Mouse (Mus musculus): ENCODE data around the gene Tbc1d8b. TPM values are rescaled to one million over a fixed set of nuclear protein-coding genes. Genes with fewer than 3 reads are reported as not detected.

Gene Tbc1d8b
- polyA plus RNA-seq, 1 experiment from 2014 or later: 1.2 TPM

DNA sequence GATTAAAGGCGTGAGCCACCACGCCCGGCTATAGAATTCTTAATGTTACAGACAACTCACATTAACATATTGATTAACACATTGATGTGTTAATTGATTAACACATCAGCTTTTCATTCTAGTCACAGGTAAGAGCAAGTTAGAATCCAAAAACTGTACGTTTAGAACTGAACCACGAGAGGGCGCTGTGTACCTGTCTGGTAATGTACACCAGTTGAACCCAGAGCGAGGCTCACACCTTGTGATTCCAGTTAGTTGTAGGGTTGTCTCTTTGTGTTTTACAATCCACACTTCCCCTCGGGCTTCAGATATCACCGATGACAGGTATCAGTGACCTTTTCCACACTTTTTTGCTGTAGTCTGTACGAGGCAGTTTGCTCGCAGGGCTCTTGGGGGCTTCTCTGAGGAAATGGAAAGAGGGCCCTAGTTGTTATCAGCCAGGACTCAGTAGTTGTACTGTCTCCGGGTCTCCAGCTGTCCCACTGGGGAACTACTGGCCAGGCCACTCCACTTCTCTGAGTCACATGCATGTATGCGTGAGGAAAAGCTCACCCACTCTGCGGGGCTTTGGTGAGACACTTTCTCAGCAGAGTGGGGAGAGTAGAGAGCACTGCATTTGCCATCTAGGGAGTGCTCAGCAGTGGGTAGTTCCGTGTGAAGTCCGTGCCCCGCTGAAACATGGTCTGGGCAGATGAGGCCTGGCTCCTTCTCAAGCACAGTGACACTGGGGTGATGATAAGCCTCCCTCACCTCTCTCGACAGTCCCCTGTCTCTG, 89.7 kb downstream of the Tbc1d8b start:
- no peaks in the 10 kb centered on the region for H3K4me1 ChIP-seq (replicated peaks; ENCODE audit: control insufficient read depth, insufficient read depth, low read length)
- no peaks in the 10 kb centered on the region for H3K9me3 ChIP-seq (ENCODE audit: control insufficient read depth, low read length)
- no peak overlapping the region for H3K9ac ChIP-seq (ENCODE audit: low read length)
- H3K36me3 ChIP-seq (ENCODE audit: control insufficient read depth, insufficient read depth, low read length): no peaks in the 10 kb centered on the region
- no peak for ATAC-seq (replicated peaks; ENCODE audit: low FRiP score)
- peak; percentile 68 for DNase-seq (ENCODE audit: low spot score)
- H3K4me2 ChIP-seq (ENCODE audit: low read depth, low read length, severe bottlenecking): no peak overlapping the region
- H3K4me3 ChIP-seq (ENCODE audit: low read depth, low read length): no peak overlapping the region
- no peak overlapping the region for H3K27ac ChIP-seq (ENCODE audit: low read depth, low read length)
- peaks cover 2% of the 10 kb centered on the region; the same call in 1 of the 2 replicates for H3K27me3 ChIP-seq (ENCODE audit: control insufficient read depth, insufficient read depth, low read length)
- WGBS: 30% methylated on average over 18 of the region's 18 CpGs

DNA sequence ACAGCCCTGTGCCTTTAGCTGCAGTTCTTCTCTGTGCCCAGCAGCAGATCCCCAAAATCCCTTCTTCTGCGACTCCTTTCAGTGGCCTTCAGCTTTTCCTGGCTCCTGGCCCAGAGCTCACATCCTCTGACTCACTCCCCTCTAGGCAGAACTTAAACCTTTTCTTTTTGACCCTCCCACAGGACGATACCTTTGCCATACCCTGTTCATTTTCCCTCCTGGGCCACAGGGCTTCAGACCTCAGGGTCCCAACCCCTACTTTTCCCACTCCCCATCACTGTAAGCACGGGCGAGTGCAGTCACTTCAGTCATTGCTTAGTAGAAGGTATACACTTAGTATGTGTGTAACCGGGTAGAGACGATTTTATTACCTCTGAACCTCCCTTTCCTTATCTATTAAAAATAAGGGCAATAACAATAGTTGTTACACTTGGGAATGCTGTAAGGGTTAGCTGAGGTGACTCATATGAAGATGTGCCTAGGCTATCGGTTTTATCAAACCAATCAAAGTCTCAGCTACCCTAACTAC, 90.4 kb downstream of the Tbc1d8b start:
- ATAC-seq (replicated peaks; ENCODE audit: low FRiP score): no peak
- 77% methylated on average over 7 of the region's 7 CpGs for WGBS
- no peak overlapping the region for H3K4me2 ChIP-seq (ENCODE audit: low read depth, low read length, severe bottlenecking)
- no peaks in the 10 kb centered on the region for H3K4me1 ChIP-seq (replicated peaks; ENCODE audit: control insufficient read depth, insufficient read depth, low read length)
- no peak overlapping the region for H3K9ac ChIP-seq (ENCODE audit: low read length)
- H3K36me3 ChIP-seq (ENCODE audit: control insufficient read depth, insufficient read depth, low read length): no peaks in the 10 kb centered on the region
- no peak overlapping the region for H3K4me3 ChIP-seq (ENCODE audit: low read depth, low read length)
- peaks cover 2% of the 10 kb centered on the region; the same call in 1 of the 2 replicates for H3K27me3 ChIP-seq (ENCODE audit: control insufficient read depth, insufficient read depth, low read length)
- no peak overlapping the region for H3K27ac ChIP-seq (ENCODE audit: low read depth, low read length)
- H3K9me3 ChIP-seq (ENCODE audit: control insufficient read depth, low read length): no peaks in the 10 kb centered on the region
- no peak for DNase-seq (ENCODE audit: low spot score)

DNA sequence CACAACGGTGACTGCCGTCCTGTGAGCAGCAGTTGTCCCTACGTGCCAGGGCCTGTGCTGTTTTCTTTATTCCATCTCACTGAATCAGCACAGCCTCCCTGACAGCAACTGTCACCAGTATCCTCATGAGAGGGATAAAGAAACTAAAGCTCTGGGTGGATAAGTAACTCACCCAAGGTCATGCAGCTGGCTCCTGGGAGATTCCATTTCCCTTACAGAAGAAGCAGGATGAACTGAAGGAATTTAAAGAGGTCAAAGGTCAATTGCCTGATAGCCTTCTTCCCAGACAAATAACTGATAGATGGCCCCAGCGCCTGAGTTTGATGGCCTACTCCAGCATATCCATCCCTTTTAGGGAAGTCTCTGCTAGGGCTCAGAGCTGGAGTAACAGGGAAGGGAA, 92.6 kb downstream of the Tbc1d8b start:
- Histone ChIP-seq H3K4me2 (ENCODE audit: low read depth, low read length, severe bottlenecking) (no peak overlapping the region), H3K36me3 (ENCODE audit: control insufficient read depth, insufficient read depth, low read length) (no peaks in the 10 kb centered on the region), H3K4me1 (replicated peaks; ENCODE audit: control insufficient read depth, insufficient read depth, low read length) (no peaks in the 10 kb centered on the region), H3K9ac (ENCODE audit: low read length) (no peak overlapping the region), H3K4me3 (ENCODE audit: low read depth, low read length) (no peak overlapping the region), H3K27ac (ENCODE audit: low read depth, low read length) (no peak overlapping the region), H3K9me3 (ENCODE audit: control insufficient read depth, low read length) (no peaks in the 10 kb centered on the region), H3K27me3 (ENCODE audit: control insufficient read depth, insufficient read depth, low read length) (peaks cover 5% of the 10 kb centered on the region; the same call in 1 of the 2 replicates)
- ATAC-seq (replicated peaks; ENCODE audit: low FRiP score) (no peak), DNase-seq (ENCODE audit: low spot score) (no peak)
- WGBS: 49% methylated on average over 4 of the region's 4 CpGs

DNA sequence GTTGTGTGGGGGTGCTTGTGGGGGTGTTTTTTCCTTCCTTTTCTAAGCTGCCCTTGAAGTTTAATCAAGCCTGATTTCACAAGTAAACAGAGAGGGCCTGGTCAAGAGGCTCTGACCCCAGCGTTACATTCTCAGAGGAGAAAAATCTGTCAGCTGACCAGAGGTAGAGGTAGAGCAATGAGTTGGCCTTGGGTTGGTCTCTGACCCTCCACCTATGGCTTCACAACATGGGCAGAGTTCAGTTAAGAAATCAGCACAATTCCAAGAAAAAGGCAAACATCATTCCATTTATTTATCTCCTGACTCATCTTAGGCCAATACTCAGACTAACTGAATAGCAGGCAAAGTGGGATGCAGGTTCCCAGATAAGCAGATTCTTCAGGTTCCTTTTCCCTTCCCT, 94.1 kb downstream of the Tbc1d8b start:
- 65% methylated on average over 1 of the region's 1 CpGs for WGBS

DNA sequence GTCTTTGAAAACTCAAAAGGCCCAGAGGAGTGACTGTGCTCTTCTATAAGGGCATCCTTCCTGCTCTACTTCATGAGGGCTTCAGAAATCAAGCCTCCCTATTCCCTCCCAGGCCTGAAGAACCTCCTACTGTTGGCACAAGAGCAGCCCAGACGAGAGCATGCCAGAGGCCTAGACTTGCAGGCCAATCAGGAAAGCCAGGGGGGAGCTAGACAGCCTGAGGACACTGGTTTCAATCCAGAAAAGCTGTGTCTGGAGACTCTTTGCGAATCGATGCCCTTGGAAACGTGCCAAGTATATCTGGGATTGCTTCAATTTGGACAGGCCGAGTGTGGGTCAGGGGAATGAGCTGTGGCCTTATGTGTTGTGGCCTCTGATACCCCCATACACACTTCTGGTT, 94.6 kb downstream of the Tbc1d8b start:
- H3K9ac ChIP-seq (ENCODE audit: low read length): no peak overlapping the region
- 84% methylated on average over 5 of the region's 5 CpGs for WGBS
- no peak overlapping the region for H3K27ac ChIP-seq (ENCODE audit: low read depth, low read length)
- no peaks in the 10 kb centered on the region for H3K36me3 ChIP-seq (ENCODE audit: control insufficient read depth, insufficient read depth, low read length)
- ATAC-seq (replicated peaks; ENCODE audit: low FRiP score) (no peak), DNase-seq (ENCODE audit: low spot score) (no peak)
- peaks cover 8% of the 10 kb centered on the region for H3K27me3 ChIP-seq (ENCODE audit: control insufficient read depth, insufficient read depth, low read length)
- no peak overlapping the region for H3K4me3 ChIP-seq (ENCODE audit: low read depth, low read length)
- no peaks in the 10 kb centered on the region for H3K9me3 ChIP-seq (ENCODE audit: control insufficient read depth, low read length)
- H3K4me1 ChIP-seq (replicated peaks; ENCODE audit: control insufficient read depth, insufficient read depth, low read length): no peaks in the 10 kb centered on the region
- no peak overlapping the region for H3K4me2 ChIP-seq (ENCODE audit: low read depth, low read length, severe bottlenecking)

More for the DNA sequence above, 94.1 kb downstream of the Tbc1d8b start:
- peaks cover 8% of the 10 kb centered on the region for H3K27me3 ChIP-seq (ENCODE audit: control insufficient read depth, insufficient read depth, low read length)
- no peak overlapping the region for H3K4me3 ChIP-seq (ENCODE audit: low read depth, low read length)
- H3K9ac ChIP-seq (ENCODE audit: low read length): no peak overlapping the region
- no peak overlapping the region for H3K27ac ChIP-seq (ENCODE audit: low read depth, low read length)
- no peak for DNase-seq (ENCODE audit: low spot score)
- no peak overlapping the region for H3K4me2 ChIP-seq (ENCODE audit: low read depth, low read length, severe bottlenecking)
- H3K4me1 ChIP-seq (replicated peaks; ENCODE audit: control insufficient read depth, insufficient read depth, low read length): no peaks in the 10 kb centered on the region
- H3K9me3 ChIP-seq (ENCODE audit: control insufficient read depth, low read length): no peaks in the 10 kb centered on the region
- no peak for ATAC-seq (replicated peaks; ENCODE audit: low FRiP score)
- H3K36me3 ChIP-seq (ENCODE audit: control insufficient read depth, insufficient read depth, low read length): no peaks in the 10 kb centered on the region

DNA sequence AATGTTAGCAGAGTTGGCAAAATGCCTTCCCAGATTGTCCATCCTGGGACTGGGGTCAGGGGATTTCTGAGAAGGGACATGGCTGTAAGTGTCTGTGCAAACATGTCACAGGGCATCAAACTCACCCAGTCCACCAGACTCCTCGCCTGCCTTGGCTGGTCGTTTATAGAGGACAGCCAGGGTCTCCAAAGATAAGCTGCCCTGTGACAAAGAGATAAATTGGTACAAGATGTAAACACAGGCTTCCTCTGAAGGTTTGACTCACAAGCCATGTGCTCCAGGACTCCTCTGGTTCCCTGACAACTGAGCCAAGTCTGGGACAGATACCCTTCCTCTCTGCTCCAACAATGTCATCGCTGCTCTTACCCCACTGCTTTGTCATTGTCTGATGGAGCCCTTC, 96.2 kb downstream of the Tbc1d8b start:
- no peaks in the 10 kb centered on the region for H3K4me1 ChIP-seq (replicated peaks; ENCODE audit: control insufficient read depth, insufficient read depth, low read length)
- H3K4me3 ChIP-seq (ENCODE audit: low read depth, low read length): no peak overlapping the region
- no peaks in the 10 kb centered on the region for H3K9me3 ChIP-seq (ENCODE audit: control insufficient read depth, low read length)
- no peak overlapping the region for H3K9ac ChIP-seq (ENCODE audit: low read length)
- WGBS: 64% methylated on average over 3 of the region's 3 CpGs
- no peak overlapping the region for H3K27ac ChIP-seq (ENCODE audit: low read depth, low read length)
- no peak for ATAC-seq (replicated peaks; ENCODE audit: low FRiP score)
- DNase-seq (ENCODE audit: low spot score): no peak
- H3K27me3 ChIP-seq (ENCODE audit: control insufficient read depth, insufficient read depth, low read length): peaks cover 8% of the 10 kb centered on the region
- H3K4me2 ChIP-seq (ENCODE audit: low read depth, low read length, severe bottlenecking): no peak overlapping the region
- no peaks in the 10 kb centered on the region for H3K36me3 ChIP-seq (ENCODE audit: control insufficient read depth, insufficient read depth, low read length)

DNA sequence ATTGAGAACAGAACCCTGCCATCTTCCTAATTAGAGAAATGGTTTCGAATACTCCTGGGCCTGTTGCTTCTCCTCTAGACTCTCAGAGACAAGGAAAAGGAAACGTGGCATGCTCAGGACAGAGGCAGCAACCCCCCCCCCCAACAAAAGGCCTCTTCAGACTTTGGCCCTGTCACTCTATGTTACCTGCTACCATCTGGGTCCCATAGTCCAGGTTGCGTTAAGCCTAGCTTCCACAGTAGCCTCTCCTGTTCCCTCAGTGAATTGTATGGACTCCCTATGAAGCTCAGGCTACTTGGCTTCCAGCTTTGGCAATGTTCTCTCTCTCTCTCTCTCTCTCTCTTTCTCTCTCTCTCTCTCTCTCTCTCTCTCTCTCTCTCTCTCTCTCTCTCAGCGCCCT, 96.8 kb downstream of the Tbc1d8b start:
- ATAC-seq (replicated peaks; ENCODE audit: low FRiP score): no peak
- no peak overlapping the region for H3K9ac ChIP-seq (ENCODE audit: low read length)
- no peaks in the 10 kb centered on the region for H3K9me3 ChIP-seq (ENCODE audit: control insufficient read depth, low read length)
- WGBS: 64% methylated on average over 4 of the region's 4 CpGs
- no peak for DNase-seq (ENCODE audit: low spot score)
- H3K4me1 ChIP-seq (replicated peaks; ENCODE audit: control insufficient read depth, insufficient read depth, low read length): no peaks in the 10 kb centered on the region
- peaks cover 8% of the 10 kb centered on the region for H3K27me3 ChIP-seq (ENCODE audit: control insufficient read depth, insufficient read depth, low read length)
- H3K27ac ChIP-seq (ENCODE audit: low read depth, low read length): no peak overlapping the region
- no peak overlapping the region for H3K4me3 ChIP-seq (ENCODE audit: low read depth, low read length)
- H3K4me2 ChIP-seq (ENCODE audit: low read depth, low read length, severe bottlenecking): no peak overlapping the region
- H3K36me3 ChIP-seq (ENCODE audit: control insufficient read depth, insufficient read depth, low read length): no peaks in the 10 kb centered on the region

DNA sequence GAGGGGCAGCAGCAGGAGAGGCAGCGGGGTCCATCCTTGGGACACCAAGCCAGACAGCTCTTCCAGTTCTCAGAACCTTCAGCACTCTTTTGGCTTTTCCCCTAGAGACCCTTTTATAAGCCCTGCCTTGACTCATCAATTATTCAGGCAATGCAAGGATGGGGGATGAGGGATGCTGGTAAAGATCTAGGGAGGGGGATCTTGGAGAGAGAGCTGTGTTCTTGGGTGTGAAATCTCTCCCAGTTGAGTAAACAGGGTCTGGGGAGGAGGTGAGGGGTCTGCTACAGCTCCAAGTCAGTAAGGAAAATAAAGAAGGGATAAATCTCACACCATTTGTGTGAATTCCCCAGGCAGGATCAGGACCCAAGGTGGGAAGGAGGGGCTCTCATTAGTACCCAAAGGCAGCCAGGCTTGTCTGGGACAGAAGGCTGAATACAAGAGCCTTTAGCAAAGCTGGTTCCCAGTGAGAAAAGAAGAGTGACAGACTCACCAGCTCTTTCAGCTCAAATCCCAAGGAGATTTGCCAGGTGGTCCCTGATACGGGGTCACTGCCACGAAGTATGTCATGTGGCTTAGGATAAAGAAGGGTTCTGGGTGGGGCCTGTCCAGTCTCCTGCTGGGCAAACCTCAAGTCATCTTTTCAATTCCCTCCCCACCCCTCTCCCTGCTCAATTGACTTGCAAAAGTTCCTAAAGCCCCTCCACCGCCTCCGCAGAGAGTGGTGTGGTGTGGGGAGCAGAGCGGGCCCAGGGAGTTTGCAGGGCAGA, 97.7 kb downstream of the Tbc1d8b start, which contains the start of gene Ripply1:
TSS of gene Ripply1 (minus strand) at position 76 of the 767 bp plus-strand sequence.
- H3K9ac ChIP-seq (ENCODE audit: low read length): no peak within 1 kb of the TSS
- peaks cover 7% of the 10 kb centered on the region for H3K27me3 ChIP-seq (ENCODE audit: control insufficient read depth, insufficient read depth, low read length)
- no peaks in the 10 kb centered on the region for H3K4me1 ChIP-seq (replicated peaks; ENCODE audit: control insufficient read depth, insufficient read depth, low read length)
- no peak within 1 kb of the TSS for H3K4me2 ChIP-seq (ENCODE audit: low read depth, low read length, severe bottlenecking)
- no peaks in the 10 kb centered on the region for H3K36me3 ChIP-seq (ENCODE audit: control insufficient read depth, insufficient read depth, low read length)
- no peak within 1 kb of the TSS for H3K27ac ChIP-seq (ENCODE audit: low read depth, low read length)
- DNase-seq (ENCODE audit: low spot score) (no peak), ATAC-seq (replicated peaks; ENCODE audit: low FRiP score) (peak; percentile 61)
- H3K9me3 ChIP-seq (ENCODE audit: control insufficient read depth, low read length): no peaks in the 10 kb centered on the region
- H3K4me3 ChIP-seq (ENCODE audit: low read depth, low read length): no peak within 1 kb of the TSS
- WGBS: 32% methylated on average over 6 of the region's 6 CpGs
